Mouse (Mus musculus) CH12.LX (cell line): ENCODE results near the gene Vps53. TPM values are rescaled to one million over a fixed set of nuclear protein-coding genes. Genes with fewer than 3 reads are reported as not detected.

Experiments
- DNase-seq: peaks from one replicate; pipeline ENCODE4 v3.0.0-alpha.2; 2013; ENCODE audit errors: extremely low read depth
- H3K27ac ChIP-seq: 2 replicates; pipeline ENCODE4 v1.5.1; 2012; ENCODE audit warnings: low read depth, mild to moderate bottlenecking, control low read depth, moderate library complexity; ENCODE audit not compliant: insufficient read depth
- H3K27me3 ChIP-seq: replicated peaks from 2 replicates; pipeline ENCODE3; 2012; ENCODE audit warnings: inconsistent platforms
- H3K36me3 ChIP-seq, 2 experiments: replicated peaks in 1 of 2; 2 replicates each; pipeline versions ENCODE3 to v1.6.1; 2012; ENCODE audit warnings: inconsistent platforms in 1 of 2, low read length in 1 of 2, mild to moderate bottlenecking in 1 of 2, mixed read lengths in 1 of 2, moderate library complexity in 1 of 2; ENCODE audit not compliant: control insufficient read depth in 1 of 2, insufficient read depth in 1 of 2
- H3K4me1 ChIP-seq, 2 experiments: 2 replicates each; pipeline ENCODE4 v1.6.1; 2012; ENCODE audit warnings: inconsistent platforms in 1 of 2, moderate library complexity in 1 of 2; ENCODE audit not compliant: insufficient read depth in 2 of 2, control insufficient read depth in 1 of 2
- H3K4me2 ChIP-seq: 2 replicates; pipeline ENCODE4 v1.6.1; 2012; ENCODE audit warnings: low read depth, mild to moderate bottlenecking, control low read depth; ENCODE audit not compliant: poor library complexity, insufficient read depth, severe bottlenecking
- H3K4me3 ChIP-seq, 3 experiments: fragments of 150-350 bp in 1 of 3; sonication (generic) in 1 of 3; replicated peaks in 1 of 3; 2 replicates each; pipeline versions ENCODE3 to v1.5.1; 2011 to 2012; ENCODE audit warnings: low read depth in 2 of 3, low read length in 2 of 3, mild to moderate bottlenecking in 2 of 3, moderate library complexity in 2 of 3, control low read depth in 1 of 3, improper control_type of control experiment in 1 of 3, inconsistent platforms in 1 of 3, mixed read lengths in 1 of 3; ENCODE audit not compliant: poor library complexity in 1 of 3
- H3K79me2 ChIP-seq: replicated peaks from 2 replicates; pipeline ENCODE4 v1.6.1; 2012; ENCODE audit warnings: mild to moderate bottlenecking, moderate library complexity; ENCODE audit not compliant: control insufficient read depth, poor library complexity, insufficient read depth, severe bottlenecking; ENCODE audit errors: extremely low read depth
- H3K9ac ChIP-seq: 2 replicates; pipeline ENCODE4 v1.6.1; 2012; ENCODE audit warnings: low read depth, mild to moderate bottlenecking, control low read depth, moderate library complexity; ENCODE audit not compliant: insufficient read depth
- H3K9me3 ChIP-seq: replicated peaks from 2 replicates; pipeline ENCODE3; 2012; ENCODE audit warnings: low read length, inconsistent platforms, mixed read lengths
- BHLHE40 ChIP-seq: IDR thresholded peaks from 2 replicates; pipeline ENCODE4 v1.6.1; 2011; ENCODE audit warnings: mild to moderate bottlenecking, low read depth, low read length, improper control_type of control experiment
- CTCF ChIP-seq, 2 experiments: IDR thresholded peaks in 1 of 2; conservative IDR thresholded peaks in 1 of 2; 2 replicates each; pipeline ENCODE4 v1.5.1; 2011 to 2012; ENCODE audit warnings: low read depth in 2 of 2, low read length in 2 of 2, improper control_type of control experiment in 1 of 2, inconsistent platforms in 1 of 2, mild to moderate bottlenecking in 1 of 2, moderate library complexity in 1 of 2
- E2F4 ChIP-seq: IDR thresholded peaks from 2 replicates; pipeline ENCODE4 v1.6.1; 2011; ENCODE audit warnings: low read depth, low read length, improper control_type of control experiment; ENCODE audit not compliant: insufficient replicate concordance
- EP300 ChIP-seq: IDR thresholded peaks from 2 replicates; pipeline ENCODE4 v1.6.1; 2011; ENCODE audit warnings: low read length, improper control_type of control experiment
- GABPA ChIP-seq: IDR thresholded peaks from 2 replicates; pipeline ENCODE4 v1.6.1; 2012; ENCODE audit warnings: low read depth, low read length, improper control_type of control experiment, inconsistent platforms; ENCODE audit not compliant: insufficient replicate concordance
- HCFC1 ChIP-seq: IDR thresholded peaks from 2 replicates; pipeline ENCODE4 v1.6.1; 2012; ENCODE audit warnings: low read depth, mild to moderate bottlenecking, inconsistent platforms, low read length, improper control_type of control experiment
- JUN ChIP-seq: IDR thresholded peaks from 2 replicates; pipeline ENCODE4 v1.6.1; 2011; ENCODE audit warnings: low read depth, mild to moderate bottlenecking, low read length, improper control_type of control experiment, moderate library complexity; ENCODE audit not compliant: insufficient read depth
- KAT2A ChIP-seq: IDR thresholded peaks from 2 replicates; pipeline ENCODE4 v1.6.1; 2012; ENCODE audit warnings: low read length, improper control_type of control experiment, inconsistent platforms; ENCODE audit not compliant: insufficient replicate concordance
- MAFK ChIP-seq: IDR thresholded peaks from 2 replicates; pipeline ENCODE4 v1.6.1; 2011; ENCODE audit warnings: low read length, improper control_type of control experiment; ENCODE audit not compliant: insufficient replicate concordance
- MAX ChIP-seq: IDR thresholded peaks from 2 replicates; pipeline ENCODE4 v1.6.1; 2011; ENCODE audit warnings: low read length, improper control_type of control experiment
- MAZ ChIP-seq: IDR thresholded peaks from 2 replicates; pipeline ENCODE4 v1.6.1; 2012; ENCODE audit warnings: low read depth, mild to moderate bottlenecking, inconsistent platforms, low read length, improper control_type of control experiment, moderate library complexity
- MEF2A ChIP-seq: IDR thresholded peaks from 2 replicates; pipeline ENCODE4 v1.6.1; 2014; ENCODE audit warnings: low read depth, mild to moderate bottlenecking, inconsistent platforms, low read length, improper control_type of control experiment, borderline replicate concordance
- MYC ChIP-seq: IDR thresholded peaks from 2 replicates; pipeline ENCODE4 v1.6.1; 2011; ENCODE audit warnings: low read depth, mild to moderate bottlenecking, improper control_type of control experiment, low read length
- NELFE ChIP-seq: IDR thresholded peaks from 2 replicates; pipeline ENCODE4 v1.6.1; 2011; ENCODE audit warnings: low read depth, low read length, improper control_type of control experiment
- RCOR1 ChIP-seq: conservative IDR thresholded peaks from 2 replicates; pipeline ENCODE4 v1.6.1; 2012; ENCODE audit warnings: low read depth, mild to moderate bottlenecking, inconsistent platforms, low read length, improper control_type of control experiment
- SIN3A ChIP-seq: IDR thresholded peaks from 2 replicates; pipeline ENCODE4 v1.6.1; 2012; ENCODE audit warnings: low read length, improper control_type of control experiment, inconsistent platforms
- SMC3 ChIP-seq: IDR thresholded peaks from 2 replicates; pipeline ENCODE4 v1.6.1; 2011; ENCODE audit warnings: low read depth, low read length, improper control_type of control experiment
- TCF12 ChIP-seq: IDR thresholded peaks from 2 replicates; pipeline ENCODE4 v1.6.1; 2014; ENCODE audit warnings: low read depth, mild to moderate bottlenecking, inconsistent platforms, low read length, improper control_type of control experiment
- ZNF384 ChIP-seq: IDR thresholded peaks from 2 replicates; pipeline ENCODE4 v1.6.1; 2012; ENCODE audit warnings: low read depth, low read length, improper control_type of control experiment, inconsistent platforms
- dilution Hi-C: fragments of 300-500 bp; cut with MboI; formaldehyde crosslinking; loops from 2 replicates; pipeline ENCODE4 v1.14.3; 2020; ENCODE audit warnings: low sequenced_read_pairs; ENCODE audit not compliant: extremely low pct_unique_long_range_greater_than_20kb, extremely low pct_ligation_motif_present
- in situ Hi-C: fragments of 300-500 bp; cut with MboI; formaldehyde crosslinking; loops from 3 replicates; pipeline ENCODE4 v1.14.3; 2019; ENCODE audit warnings: low sequenced_read_pairs, low pct_ligation_motif_present, low pct_unique_long_range_greater_than_20kb, mixed read lengths
- polyA plus RNA-seq: library from polyadenylated mRNA; unstranded; fragments of >175 nt; gene quantifications from 2 replicates; pipeline ENCODE4 v1.2.1, GENCODE M21; 2012; ENCODE audit warnings: low read depth; ENCODE audit not compliant: insufficient read length
- total RNA-seq, 2 experiments: library from RNA; depleted of rRNA; stranded (reverse); fragments of 300-350 nt in 1 of 2; fragments of >200 nt in 1 of 2; gene quantifications; 2 replicates each; pipeline ENCODE4 v1.2.3; 2012 to 2014

Vps53 gene
- total and polyA plus RNA-seq, 3 experiments, result 56.1 to 70.7 (median 62.2) TPM

DNA sequence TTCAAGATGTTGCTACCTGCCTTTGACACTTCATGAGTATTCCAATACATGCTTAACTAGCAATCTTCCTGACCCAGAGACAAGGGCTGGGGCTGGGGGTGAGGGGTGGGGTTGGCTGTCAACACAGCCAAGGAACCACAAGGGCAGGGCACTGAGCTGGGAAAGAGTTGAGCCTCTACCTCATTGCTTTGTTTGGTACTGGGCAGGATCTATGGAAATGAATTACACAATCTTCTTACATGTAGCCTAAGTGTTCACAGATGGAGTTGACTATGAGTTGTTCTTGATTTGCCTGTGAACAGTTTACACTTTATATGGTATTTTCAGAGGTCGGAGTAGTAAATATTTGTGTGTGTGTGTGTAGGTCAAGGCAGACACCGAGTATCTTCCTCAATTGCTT lies 118.5 kb downstream of the Vps53 start:
- H3K4me2 ChIP-seq, result no peak overlapping the region
- H3K9ac ChIP-seq, result no peak overlapping the region
- H3K9me3 ChIP-seq, result no peaks in the 10 kb centered on the region
- DNase-seq, result no peak
- in situ Hi-C loops, result no loop called here
- no peaks in the 10 kb centered on the region for H3K79me2 ChIP-seq
- no peak overlapping the region for H3K4me3 ChIP-seq
- no peak for TF ChIP-seq CTCF (conservative IDR thresholded peaks at IDR 0.05 in 1 of 2, IDR thresholded peaks at IDR 0.05 in 1 of 2; ENCODE audit: low read depth in 2 of 2, low read length in 2 of 2)
- no peak for TF ChIP-seq SMC3
- TF ChIP-seq BHLHE40, result no peak
- no peak for TF ChIP-seq RCOR1
- H3K27me3 ChIP-seq, result no peaks in the 10 kb centered on the region
- H3K36me3 ChIP-seq, result peaks cover 22 to 73% of the 10 kb centered on the region in 2 experiments
- dilution Hi-C loops, result no loop called here
- no peak overlapping the region for H3K27ac ChIP-seq
- peaks cover 3 to 19% of the 10 kb centered on the region in 2 experiments; a peak in 3 of 4 replicates for H3K4me1 ChIP-seq

DNA sequence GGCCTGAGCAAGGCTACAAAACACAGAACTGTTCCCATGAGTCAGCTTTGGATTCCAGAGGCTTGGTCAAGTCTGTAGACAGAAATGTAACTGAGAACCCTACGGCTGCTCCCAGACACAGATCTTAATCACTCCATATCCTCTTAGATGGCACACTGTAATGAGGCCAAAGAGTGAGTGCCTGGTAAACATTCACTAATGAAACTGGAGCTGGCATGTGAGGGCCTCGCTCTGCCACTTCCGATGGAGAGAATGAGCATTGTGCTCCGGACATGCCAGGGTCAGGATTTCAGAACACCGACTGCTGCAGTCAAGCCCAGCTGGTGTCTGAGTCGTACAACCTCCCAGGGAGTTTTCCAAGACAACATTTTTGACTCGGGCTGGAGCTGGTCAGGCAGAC lies 119.5 kb downstream of the Vps53 start:
- Histone ChIP-seq H3K79me2 (no peaks in the 10 kb centered on the region), H3K4me3 (no peak overlapping the region), H3K9ac (no peak overlapping the region), H3K4me1 (peaks cover 0 to 10% of the 10 kb centered on the region in 2 experiments; a peak in 2 of 4 replicates), H3K27me3 (no peaks in the 10 kb centered on the region), H3K36me3 (peaks cover 23 to 71% of the 10 kb centered on the region in 2 experiments), H3K27ac (no peak overlapping the region), H3K9me3 (no peaks in the 10 kb centered on the region), H3K4me2 (no peak overlapping the region)
- TF ChIP-seq NELFE (no peak), GABPA (no peak), CTCF (conservative IDR thresholded peaks at IDR 0.05 in 1 of 2, IDR thresholded peaks at IDR 0.05 in 1 of 2; ENCODE audit: low read depth in 2 of 2, low read length in 2 of 2) (no peak), MAFK (no peak), MAZ (no peak), HCFC1 (no peak), ZNF384 (no peak), KAT2A (no peak), BHLHE40 (no peak), MAX (no peak), JUN (no peak), MYC (no peak), TCF12 (no peak), EP300 (no peak), E2F4 (no peak), SIN3A (no peak), MEF2A (no peak), SMC3 (no peak)
- dilution Hi-C loops, result no loop called here
- in situ Hi-C loops, result no loop called here
- DNase-seq, result no peak
